Mouse (Mus musculus): ENCODE data around the gene Kcnj12. TPM values are rescaled to one million over a fixed set of nuclear protein-coding genes. Genes with fewer than 3 reads are reported as not detected.

Gene Kcnj12
- 2.2 and 2.5 TPM in 2 replicates for polyA plus RNA-seq (2016; fragmentation: Nextera tagmentation; extraction: Ambion mirVana)

- Histone ChIP-seq H3K27ac (replicated peaks) (peak within 1 kb of the TSS; percentile 68; the same call in 1 of the 2 replicates), H3K9me3 (no peaks in the 10 kb centered on the region), H3K4me1 (peaks cover 57% of the 10 kb centered on the region), H3K4me3 (peak within 1 kb of the TSS; percentile 73), H3K36me3 (replicated peaks) (no peaks in the 10 kb centered on the region), H3K27me3 (replicated peaks; ENCODE audit: low read depth, poor library complexity, severe bottlenecking) (peaks cover 95% of the 10 kb centered on the region)
- peak; percentile 58 for DNase-seq (ENCODE audit: low spot score)
- WGBS, result under 1% methylated on average over 81 of the region's 81 CpGs
These were observed at the start of gene Kcnj12 for GRCm38 (mm10) chr11:61022550-61023391. TSS of gene Kcnj12 (plus strand) at chr11:61022564.

- WGBS, result 73% methylated on average over 11 of the region's 11 CpGs
- no peak overlapping the region for H3K4me3 ChIP-seq
- H3K27ac ChIP-seq (replicated peaks), result no peak overlapping the region
- no peaks in the 10 kb centered on the region for H3K9me3 ChIP-seq
- H3K27me3 ChIP-seq (replicated peaks; ENCODE audit: low read depth, poor library complexity, severe bottlenecking), result no peaks in the 10 kb centered on the region
- H3K36me3 ChIP-seq (replicated peaks), result no peaks in the 10 kb centered on the region
- DNase-seq (ENCODE audit: low spot score), result no peak
- H3K4me1 ChIP-seq, result peaks cover 14% of the 10 kb centered on the region
These were observed 47.3 kb upstream of the Kcnj12 start for GRCm38 (mm10) chr11:60975097-60975496.

GRCm38 (mm10) chr11:60976234-60976633, 46.1 kb upstream of the Kcnj12 start:
- Histone ChIP-seq H3K27ac (replicated peaks) (no peak overlapping the region), H3K36me3 (replicated peaks) (no peaks in the 10 kb centered on the region), H3K9me3 (no peaks in the 10 kb centered on the region), H3K27me3 (replicated peaks; ENCODE audit: low read depth, poor library complexity, severe bottlenecking) (no peaks in the 10 kb centered on the region), H3K4me3 (no peak overlapping the region), H3K4me1 (peaks cover 14% of the 10 kb centered on the region)
- DNase-seq (ENCODE audit: low spot score), result no peak
- 72% methylated on average over 2 of the region's 2 CpGs for WGBS

GRCm38 (mm10) chr11:60976742-60977141, 45.6 kb upstream of the Kcnj12 start:
- Histone ChIP-seq H3K27ac (replicated peaks) (peak overlapping the region; percentile 46; the same call in 1 of the 2 replicates), H3K36me3 (replicated peaks) (no peaks in the 10 kb centered on the region), H3K27me3 (replicated peaks; ENCODE audit: low read depth, poor library complexity, severe bottlenecking) (no peaks in the 10 kb centered on the region), H3K4me1 (peaks cover 15% of the 10 kb centered on the region), H3K9me3 (no peaks in the 10 kb centered on the region), H3K4me3 (no peak overlapping the region)
- WGBS, result 21% methylated on average over 8 of the region's 8 CpGs
- DNase-seq (ENCODE audit: low spot score), result peak; percentile 22

GRCm38 (mm10) chr11:60977153-60977552, 45.2 kb upstream of the Kcnj12 start:
- no peak for DNase-seq (ENCODE audit: low spot score)
- H3K9me3 ChIP-seq, result no peaks in the 10 kb centered on the region
- H3K4me3 ChIP-seq, result no peak overlapping the region
- no peaks in the 10 kb centered on the region for H3K27me3 ChIP-seq (replicated peaks; ENCODE audit: low read depth, poor library complexity, severe bottlenecking)
- 58% methylated on average over 3 of the region's 3 CpGs for WGBS
- peaks cover 19% of the 10 kb centered on the region for H3K4me1 ChIP-seq
- H3K36me3 ChIP-seq (replicated peaks), result no peaks in the 10 kb centered on the region
- peak overlapping the region; percentile 46; the same call in 1 of the 2 replicates for H3K27ac ChIP-seq (replicated peaks)

- no peak overlapping the region for H3K27ac ChIP-seq (replicated peaks)
- no peak overlapping the region for H3K4me3 ChIP-seq
- H3K9me3 ChIP-seq, result no peaks in the 10 kb centered on the region
- 87% methylated on average over 2 of the region's 2 CpGs for WGBS
- peaks cover 20% of the 10 kb centered on the region for H3K4me1 ChIP-seq
- DNase-seq (ENCODE audit: low spot score), result no peak
- no peaks in the 10 kb centered on the region for H3K27me3 ChIP-seq (replicated peaks; ENCODE audit: low read depth, poor library complexity, severe bottlenecking)
- no peaks in the 10 kb centered on the region for H3K36me3 ChIP-seq (replicated peaks)
These were observed 43.7 kb upstream of the Kcnj12 start for GRCm38 (mm10) chr11:60978658-60979057.

- H3K4me3 ChIP-seq, result no peak overlapping the region
- H3K27ac ChIP-seq (replicated peaks), result no peak overlapping the region
- no peaks in the 10 kb centered on the region for H3K27me3 ChIP-seq (replicated peaks; ENCODE audit: low read depth, poor library complexity, severe bottlenecking)
- H3K9me3 ChIP-seq, result no peaks in the 10 kb centered on the region
- no peak for DNase-seq (ENCODE audit: low spot score)
- 84% methylated on average over 5 of the region's 5 CpGs for WGBS
- H3K36me3 ChIP-seq (replicated peaks), result no peaks in the 10 kb centered on the region
- peaks cover 20% of the 10 kb centered on the region for H3K4me1 ChIP-seq
These were observed 42.6 kb upstream of the Kcnj12 start for GRCm38 (mm10) chr11:60979788-60980187.

- H3K4me3 ChIP-seq, result no peak overlapping the region
- DNase-seq (ENCODE audit: low spot score), result no peak
- peaks cover 16% of the 10 kb centered on the region for H3K4me1 ChIP-seq
- H3K9me3 ChIP-seq, result no peaks in the 10 kb centered on the region
- H3K27ac ChIP-seq (replicated peaks), result no peak overlapping the region
- H3K36me3 ChIP-seq (replicated peaks), result no peaks in the 10 kb centered on the region
- no peaks in the 10 kb centered on the region for H3K27me3 ChIP-seq (replicated peaks; ENCODE audit: low read depth, poor library complexity, severe bottlenecking)
- 72% methylated on average over 14 of the region's 14 CpGs for WGBS
These were observed 40.5 kb upstream of the Kcnj12 start for GRCm38 (mm10) chr11:60981693-60982486.

GRCm38 (mm10) chr11:60984912-60985558, 37.3 kb upstream of the Kcnj12 start:
- Histone ChIP-seq H3K27ac (replicated peaks) (no peak overlapping the region), H3K27me3 (replicated peaks; ENCODE audit: low read depth, poor library complexity, severe bottlenecking) (no peaks in the 10 kb centered on the region), H3K36me3 (replicated peaks) (no peaks in the 10 kb centered on the region), H3K4me1 (peaks cover 11% of the 10 kb centered on the region; the same call in 1 of the 2 replicates), H3K9me3 (no peaks in the 10 kb centered on the region), H3K4me3 (no peak overlapping the region)
- DNase-seq (ENCODE audit: low spot score), result no peak
- 58% methylated on average over 13 of the region's 13 CpGs for WGBS

- Histone ChIP-seq H3K9me3 (no peaks in the 10 kb centered on the region), H3K36me3 (replicated peaks) (no peaks in the 10 kb centered on the region), H3K4me1 (no peaks in the 10 kb centered on the region), H3K27me3 (replicated peaks; ENCODE audit: low read depth, poor library complexity, severe bottlenecking) (no peaks in the 10 kb centered on the region), H3K4me3 (no peak overlapping the region), H3K27ac (replicated peaks) (no peak overlapping the region)
- no peak for DNase-seq (ENCODE audit: low spot score)
- 83% methylated on average over 3 of the region's 3 CpGs for WGBS
These were observed 31.9 kb upstream of the Kcnj12 start for GRCm38 (mm10) chr11:60990428-60990827.

GRCm38 (mm10) chr11:61002736-61003135, 19.6 kb upstream of the Kcnj12 start:
- H3K9me3 ChIP-seq, result no peaks in the 10 kb centered on the region
- H3K36me3 ChIP-seq (replicated peaks), result no peaks in the 10 kb centered on the region
- DNase-seq (ENCODE audit: low spot score), result no peak
- H3K4me1 ChIP-seq, result peaks cover 40% of the 10 kb centered on the region
- no peak overlapping the region for H3K4me3 ChIP-seq
- WGBS, result 79% methylated on average over 8 of the region's 8 CpGs
- H3K27me3 ChIP-seq (replicated peaks; ENCODE audit: low read depth, poor library complexity, severe bottlenecking), result peaks cover 13% of the 10 kb centered on the region
- H3K27ac ChIP-seq (replicated peaks), result no peak overlapping the region

- Histone ChIP-seq H3K4me1 (peaks cover 50% of the 10 kb centered on the region), H3K4me3 (no peak overlapping the region), H3K27me3 (replicated peaks; ENCODE audit: low read depth, poor library complexity, severe bottlenecking) (peaks cover 13% of the 10 kb centered on the region), H3K27ac (replicated peaks) (peak overlapping the region; percentile 54; the same call in 1 of the 2 replicates), H3K36me3 (replicated peaks) (no peaks in the 10 kb centered on the region), H3K9me3 (no peaks in the 10 kb centered on the region)
- peak; percentile 35 for DNase-seq (ENCODE audit: low spot score)
- 45% methylated on average over 4 of the region's 4 CpGs for WGBS
These were observed 18.3 kb upstream of the Kcnj12 start for GRCm38 (mm10) chr11:61004046-61004445.

Data from embryonic facial prominence, embryonic 10.5 days (tissue).